9 mouse cellular contexts compared by ENCODE assay signal in the genomic region with DNA sequence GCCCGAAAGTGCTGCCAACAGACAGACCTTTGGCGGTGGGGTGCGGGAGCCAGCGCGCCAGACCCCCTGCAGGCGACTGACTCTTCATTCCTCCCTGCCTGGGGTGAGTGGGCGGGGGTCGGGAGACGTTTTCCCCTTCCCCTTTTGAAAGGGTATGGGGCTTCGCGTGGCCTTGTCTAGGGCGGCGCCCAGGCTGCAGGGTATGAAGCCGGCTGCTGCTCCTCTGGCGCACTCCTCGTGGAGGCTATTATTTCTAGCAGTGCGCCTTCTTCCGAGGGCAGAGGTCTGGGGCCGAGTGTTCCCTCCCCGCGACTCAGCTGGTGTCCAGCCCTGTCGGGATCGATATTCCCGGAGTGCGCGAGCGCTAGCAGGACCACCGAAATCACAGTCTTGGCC. TPM values are rescaled to one million over a fixed set of nuclear protein-coding genes. Genes with fewer than 3 reads are reported as not detected.
A peak's percentile ranks its signal among the peaks of the same experiment; 100 is the strongest.
DNase-seq lines count a peak whose midpoint lies in the region; ATAC-seq and TF ChIP-seq lines count a peak whose summit lies in the region.
"Had no signal": no experiment of that assay in that cellular context is flagged by ENCODE, and none has a peak within 500 bp of the region (broad histone marks: within the 10 kb centered on the region; RNA-seq: fewer than 3 reads in every experiment).

No protein-coding gene starts in this region.

- no peaks in the 10 kb centered on the region for H3K27me3 ChIP-seq in heart, adult 2 months (ENCODE audit: control insufficient read depth, insufficient read depth, low read length)
- H3K27me3 ChIP-seq in thymus, adult 2 months (ENCODE audit: control insufficient read depth, insufficient read depth, low read length) = no peaks in the 10 kb centered on the region
- no peaks in the 10 kb centered on the region for H3K27me3 ChIP-seq in liver, embryonic 16.5 days (ENCODE audit: control insufficient read depth, insufficient read depth, low read depth, low read length)
- no peaks in the 10 kb centered on the region for H3K27me3 ChIP-seq in stomach, postnatal 0 days (ENCODE audit: control insufficient read depth, insufficient read depth, low read length)

- intact Hi-C loops in heart, adult 2 months (cut with DNase I) = loop anchor here (5.0 to 10.0 kb wide), 4 partner anchors 76 to 637 kb away; no protein-coding TSS in a partner anchor
- intact Hi-C loops in heart, postnatal 36 days (cut with DNase I) = loop anchor here (5.0 to 10.0 kb wide), 3 partner anchors 91 to 589 kb away; partner anchors contain the start of gene Fundc1

- H3K9ac ChIP-seq in heart, adult 2 months (ENCODE audit: low read depth, low read length) = peak overlapping the region; percentile 86
- H3K9ac ChIP-seq in liver, embryonic 16.5 days (ENCODE audit: low read depth, low read length) = peak overlapping the region; percentile 83
- peak overlapping the region; percentile 77 for H3K9ac ChIP-seq in stomach, postnatal 0 days (ENCODE audit: low read length)

- WGBS in heart, adult 2 months = under 1% methylated on average over 28 of the region's 28 CpGs
- WGBS in thymus, adult 2 months = under 1% methylated on average over 28 of the region's 28 CpGs
- 2% methylated on average over 28 of the region's 28 CpGs for WGBS in liver, embryonic 16.5 days (ENCODE audit: insufficient replicate concordance)
- under 1% methylated on average over 24 of the region's 28 CpGs for WGBS in stomach, postnatal 0 days

- TF ChIP-seq CTCF in heart, adult 2 months (IDR thresholded peaks at IDR 0.05) = no peak; the same call in 1 of the 2 replicates
- no peak for TF ChIP-seq CTCF in thymus, adult 2 months (IDR thresholded peaks at IDR 0.05; ENCODE audit: borderline replicate concordance, control insufficient read depth, extremely low read depth, insufficient read depth, low read length, poor library complexity)
- peak; percentile 26; the same call in 1 of the 2 replicates for TF ChIP-seq CTCF in stomach, postnatal 0 days (IDR thresholded peaks at IDR 0.05; ENCODE audit: low read depth)

- peak overlapping the region; percentile 94 for H3K27ac ChIP-seq in heart, adult 2 months
- H3K27ac ChIP-seq in thymus, adult 2 months (ENCODE audit: control insufficient read depth, insufficient read depth, low read length) = peak overlapping the region; percentile 27; the same call in 1 of the 2 replicates
- peak overlapping the region; percentile 77 for H3K27ac ChIP-seq in liver, embryonic 16.5 days (ENCODE audit: low read length)
- H3K27ac ChIP-seq in stomach, postnatal 0 days (replicated peaks) = peak overlapping the region; percentile 93

- no peak for DNase-seq in heart, adult 2 months
- no peak for DNase-seq in heart, postnatal 36 days
- DNase-seq in thymus, adult 2 months = peak; percentile 34
- DNase-seq in thymus, postnatal 25 days = no peak
- DNase-seq in stomach, postnatal 0 days (ENCODE audit: low spot score) = no peak

- peak; percentile 23 for ATAC-seq in granulocyte monocyte progenitor cell, adult 5-6 weeks (replicated peaks; ENCODE audit: poor library complexity, severe bottlenecking)
- ATAC-seq in liver, embryonic 16.5 days (ENCODE audit: low read depth) = peak; percentile 41
- ATAC-seq in stomach, postnatal 0 days (ENCODE audit: low FRiP score, low TSS enrichment) = peak; percentile 69
- ATAC-seq in activated CD4-positive, CD25-positive, alpha-beta regulatory T cell, adult 4 months = no peak

- no peaks in the 10 kb centered on the region for H3K9me3 ChIP-seq in liver, embryonic 16.5 days (replicated peaks; ENCODE audit: control insufficient read depth, low read length)
- H3K9me3 ChIP-seq in stomach, postnatal 0 days (ENCODE audit: control insufficient read depth, low read length) = no peaks in the 10 kb centered on the region

- H3K4me2 ChIP-seq in liver, embryonic 16.5 days (ENCODE audit: low read depth, low read length) = peak overlapping the region; percentile 67
- peak overlapping the region; percentile 64 for H3K4me2 ChIP-seq in stomach, postnatal 0 days (replicated peaks; ENCODE audit: low read depth)

- H3K36me3 ChIP-seq in heart, adult 2 months (ENCODE audit: control insufficient read depth, insufficient read depth, low read length) = no peaks in the 10 kb centered on the region
- no peaks in the 10 kb centered on the region for H3K36me3 ChIP-seq in thymus, adult 2 months (ENCODE audit: control insufficient read depth, insufficient read depth, low read length)
- no peaks in the 10 kb centered on the region for H3K36me3 ChIP-seq in liver, embryonic 16.5 days (ENCODE audit: control insufficient read depth, insufficient read depth)
- H3K36me3 ChIP-seq in stomach, postnatal 0 days (ENCODE audit: control insufficient read depth, insufficient read depth, low read length) = no peaks in the 10 kb centered on the region

- no peak for TF ChIP-seq POLR2A in heart, adult 2 months (IDR thresholded peaks at IDR 0.05; ENCODE audit: insufficient read depth, low read depth, low read length)
- no peak for TF ChIP-seq POLR2A in thymus, adult 2 months (IDR thresholded peaks at IDR 0.05; ENCODE audit: control insufficient read depth, extremely low read depth, insufficient read depth, low read length, poor library complexity)

- peak overlapping the region; percentile 77 for H3K4me3 ChIP-seq in heart, adult 2 months
- H3K4me3 ChIP-seq in thymus, adult 2 months (ENCODE audit: control insufficient read depth, insufficient read depth, low read length) = peak overlapping the region; percentile 93
- H3K4me3 ChIP-seq in liver, embryonic 16.5 days (ENCODE audit: low read depth, low read length) = peak overlapping the region; percentile 93
- peak overlapping the region; percentile 60 for H3K4me3 ChIP-seq in stomach, postnatal 0 days (ENCODE audit: low read depth, low read length)

- no peaks in the 10 kb centered on the region for H3K4me1 ChIP-seq in heart, adult 2 months (ENCODE audit: control insufficient read depth, insufficient read depth, low read length)
- H3K4me1 ChIP-seq in thymus, adult 2 months (replicated peaks; ENCODE audit: control insufficient read depth, insufficient read depth, low read length) = no peaks in the 10 kb centered on the region
- H3K4me1 ChIP-seq in liver, embryonic 16.5 days (ENCODE audit: control insufficient read depth, low read depth, low read length) = no peaks in the 10 kb centered on the region; the same call in 1 of the 2 replicates
- H3K4me1 ChIP-seq in stomach, postnatal 0 days (replicated peaks; ENCODE audit: control insufficient read depth, insufficient read depth) = no peaks in the 10 kb centered on the region

- no peaks in the 10 kb centered on the region for H3K79me2 ChIP-seq in heart, adult 2 months (replicated peaks; ENCODE audit: control insufficient read depth, insufficient read depth, low read length)

- no peak for TF ChIP-seq EP300 in heart, adult 2 months (IDR thresholded peaks at IDR 0.05; ENCODE audit: insufficient read depth, low read depth, low read length)
- TF ChIP-seq EP300 in stomach, postnatal 0 days (optimal IDR thresholded peaks at IDR 0.05) = no peak

RNA-seq across cellular contexts. Expression of gene Kdm6a, which starts 0.6 kb away (rescaled TPM):
- total RNA-seq in heart, adult 2 months (2021) = 10 to 100 TPM; 22.5 to 33.5 TPM
- 7.0 and 25.6 TPM in 2 replicates for polyA plus RNA-seq in heart, adult 2 months (2012; rRNA removed)
- total RNA-seq in heart, postnatal 36 days (2021) = 10 to 100 TPM; 23.7 to 51.5 TPM
- 38.2 and 41.7 TPM in 2 replicates for polyA plus RNA-seq in thymus, adult 2 months (2012; rRNA removed)
- 30.2 and 41.1 TPM in 2 replicates for total RNA-seq in granulocyte monocyte progenitor cell, adult 5-6 weeks (2014; fragmentation: Nextera tagmentation)
- 40.1 and 46.0 TPM in 2 replicates for total RNA-seq in granulocyte monocyte progenitor cell, adult 5-6 weeks (2017)
- 18.3 and 23.3 TPM in 2 replicates for polyA plus RNA-seq in liver, embryonic 16.5 days (2015; fragmentation: Nextera tagmentation; extraction: Ambion mirVana)
- 9.0 and 9.6 TPM in 2 replicates for polyA plus RNA-seq in stomach, postnatal 0 days (2015; fragmentation: Nextera tagmentation; extraction: Ambion mirVana)
- polyA plus RNA-seq in activated CD4-positive, CD25-positive, alpha-beta regulatory T cell, adult 4 months (2017; shearing (Covaris generic)) = 10 to 100 TPM; 24.3 to 29.4 TPM

RNA-seq across cellular contexts. Expression of gene Dusp21, which starts 16.1 kb away (rescaled TPM):
- not detected for total RNA-seq in heart, adult 2 months (2021)
- polyA plus RNA-seq in heart, adult 2 months (2012; rRNA removed) = not detected in 2 replicates
- not detected for total RNA-seq in heart, postnatal 36 days (2021)
- polyA plus RNA-seq in thymus, adult 2 months (2012; rRNA removed) = not detected in 2 replicates
- total RNA-seq in granulocyte monocyte progenitor cell, adult 5-6 weeks (2014; fragmentation: Nextera tagmentation) = not detected in 2 replicates
- not detected in 2 replicates for total RNA-seq in granulocyte monocyte progenitor cell, adult 5-6 weeks (2017)
- polyA plus RNA-seq in liver, embryonic 16.5 days (2015; fragmentation: Nextera tagmentation; extraction: Ambion mirVana) = not detected in 2 replicates
- not detected in 2 replicates for polyA plus RNA-seq in stomach, postnatal 0 days (2015; fragmentation: Nextera tagmentation; extraction: Ambion mirVana)
- polyA plus RNA-seq in activated CD4-positive, CD25-positive, alpha-beta regulatory T cell, adult 4 months (2017; shearing (Covaris generic)) = not detected
- polyA plus RNA-seq: gonadal fat pad, adult 2 months had no signal

Comparison
In these comparisons a context has a peak if more than half of its experiments do, and no peak if none do; other contexts are left out.
1. H3K27ac ChIP-seq: peak in every context shown above with its lines; median percentile 94 in heart, adult 2 months; 93 in stomach, postnatal 0 days; 77 in liver, embryonic 16.5 days; 27 in thymus, adult 2 months.